Mouse (Mus musculus): ENCODE measurements around the gene Capza2.
A peak's percentile ranks its signal among the peaks of the same experiment; 100 is the strongest.

DNA sequence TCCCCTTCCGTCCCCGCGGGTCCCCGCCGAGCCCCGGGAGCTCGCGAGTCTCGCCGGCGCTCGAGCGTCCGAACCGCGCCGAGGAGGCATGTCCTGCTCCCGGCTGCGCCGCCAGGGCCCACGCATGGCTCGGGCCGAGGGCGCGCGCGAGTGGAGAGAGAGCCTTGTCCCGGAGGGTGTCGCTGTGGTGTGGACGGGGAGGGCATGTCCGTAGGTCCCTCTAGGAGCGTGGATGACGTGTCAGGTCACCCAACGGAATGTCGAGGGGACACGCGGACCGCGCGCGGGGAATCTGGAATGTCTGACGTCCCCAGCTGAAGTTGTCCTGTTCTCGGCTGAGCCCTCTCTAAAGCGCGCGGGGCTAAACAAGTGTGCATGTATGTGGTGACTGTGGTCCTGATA is 58.5 kb downstream of the Capza2 start:
- peak; percentile 65 for TF ChIP-seq CTCF (IDR thresholded peaks at IDR 0.05; ENCODE audit: low read depth)
- TF ChIP-seq EP300 (IDR thresholded peaks at IDR 0.05; ENCODE audit: low read depth) = no peak

Data from liver, postnatal 0 days (tissue).